Mouse (Mus musculus) brain, adult 2 months (tissue): ENCODE data around the gene Spon2.
A peak's percentile ranks its signal among the peaks of the same experiment; 100 is the strongest.

ENCODE experiments used
- DNase-seq: peaks from one replicate; pipeline ENCODE4 v3.0.0; 2011; ENCODE audit warnings: low read depth, low spot score

The Spon2 gene

DNA sequence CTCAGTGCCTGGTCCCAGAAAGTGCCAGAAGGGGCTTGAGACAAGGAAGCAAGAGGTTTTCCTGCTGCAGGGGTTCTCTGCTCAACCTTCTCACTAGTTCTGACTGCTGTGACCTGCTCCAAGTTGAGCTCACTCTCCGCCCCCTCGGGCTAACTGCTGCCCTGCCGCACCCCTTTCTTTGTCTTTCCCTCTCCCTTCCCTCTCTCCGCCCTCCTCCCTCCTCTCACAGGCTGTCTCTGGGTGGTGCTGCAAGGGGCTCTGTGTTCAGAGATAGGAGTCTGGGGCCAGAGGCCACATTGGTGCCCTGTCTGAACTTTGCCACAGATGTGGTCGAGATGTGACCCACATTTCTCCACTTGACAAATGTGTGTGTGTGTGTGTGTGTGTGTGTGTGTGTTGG lies at the start of gene Spon2:
Gene Spon2, minus strand, starts transcription at position 375 of the 400 bp plus-strand sequence.
- DNase-seq: no peak

- DNase-seq: peak; percentile 39
Observed at GRCm38 (mm10) chr5:33254416-33254815, 36.2 kb upstream of the Spon2 start.

- no peak for DNase-seq
Observed at GRCm38 (mm10) chr5:33248186-33248585, 29.9 kb upstream of the Spon2 start.

DNA sequence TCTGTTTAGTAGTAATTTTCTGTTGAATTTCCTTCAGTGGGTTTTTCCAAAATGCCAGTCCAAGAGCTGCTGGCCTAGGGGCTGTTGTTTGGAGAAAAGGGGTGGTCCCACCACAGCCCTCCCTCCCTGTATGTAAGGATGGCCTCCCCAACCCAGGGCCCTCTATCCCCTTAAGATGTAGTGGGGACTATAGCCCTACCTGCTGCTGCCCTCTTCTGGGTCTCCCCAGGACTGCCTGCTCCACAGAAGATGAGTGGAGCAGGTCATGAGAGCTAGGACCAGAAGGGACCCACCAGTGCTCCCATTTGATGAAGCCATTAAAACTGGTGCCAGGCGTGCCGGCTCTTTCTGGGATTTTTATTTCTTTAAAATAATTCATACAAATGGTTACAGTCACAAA lies 29.1 kb upstream of the Spon2 start:
- DNase-seq: no peak

GRCm38 (mm10) chr5:33245701-33246100 lies 27.4 kb upstream of the Spon2 start:
- peak; percentile 92 for DNase-seq

DNA sequence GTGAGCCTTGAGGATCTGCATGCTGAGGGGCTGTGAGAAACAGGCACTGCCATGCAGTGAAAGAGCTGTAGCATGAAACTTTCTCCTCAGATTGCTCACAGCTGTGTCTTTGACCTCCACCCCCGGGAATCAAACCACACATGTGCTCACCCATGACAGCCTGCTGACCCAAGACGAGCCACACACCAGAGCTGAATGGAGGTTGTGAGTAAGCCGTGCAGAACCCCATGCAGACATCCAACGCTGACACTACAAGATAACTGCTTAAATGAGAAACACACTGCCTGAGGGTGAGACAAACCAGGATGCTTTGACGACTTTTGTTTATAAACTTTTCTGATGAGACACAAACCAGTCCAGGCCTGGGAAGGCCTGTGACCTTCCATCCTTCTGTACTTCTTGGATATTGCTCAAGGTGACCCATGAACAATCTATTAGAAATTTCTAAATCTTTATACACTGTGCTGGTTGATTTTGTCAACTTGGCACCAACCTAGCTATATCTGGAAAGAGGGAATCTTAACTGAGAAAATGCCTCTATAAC lies 26.2 kb upstream of the Spon2 start:
- DNase-seq: no peak

GRCm38 (mm10) chr5:33239934-33240333 lies 21.7 kb upstream of the Spon2 start:
- peak; percentile 20 for DNase-seq

GRCm38 (mm10) chr5:33239111-33239714 lies 21.0 kb upstream of the Spon2 start:
- no peak for DNase-seq

DNA sequence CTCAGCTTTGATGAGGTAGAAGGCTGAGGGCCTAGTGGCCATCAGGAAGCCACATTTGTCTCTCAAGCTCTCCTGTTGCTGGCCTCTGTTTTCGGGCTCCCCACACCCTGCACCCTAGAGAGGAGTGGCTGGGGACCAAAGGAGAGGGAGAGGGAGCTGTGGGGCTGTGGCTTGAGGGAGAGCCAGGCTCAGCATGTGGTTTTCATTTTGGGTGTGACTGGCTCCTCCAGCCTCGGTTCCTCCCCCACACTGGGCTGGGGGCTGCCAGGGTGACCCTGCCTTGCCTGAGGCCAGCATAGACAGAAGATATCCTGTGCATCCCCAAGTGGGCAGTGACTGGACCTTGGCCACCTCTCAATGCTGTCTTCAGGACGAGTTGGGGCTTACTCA lies 20.0 kb upstream of the Spon2 start:
- DNase-seq: no peak

- DNase-seq: peak; percentile 42
Observed at GRCm38 (mm10) chr5:33237600-33238255, 19.5 kb upstream of the Spon2 start.

DNA sequence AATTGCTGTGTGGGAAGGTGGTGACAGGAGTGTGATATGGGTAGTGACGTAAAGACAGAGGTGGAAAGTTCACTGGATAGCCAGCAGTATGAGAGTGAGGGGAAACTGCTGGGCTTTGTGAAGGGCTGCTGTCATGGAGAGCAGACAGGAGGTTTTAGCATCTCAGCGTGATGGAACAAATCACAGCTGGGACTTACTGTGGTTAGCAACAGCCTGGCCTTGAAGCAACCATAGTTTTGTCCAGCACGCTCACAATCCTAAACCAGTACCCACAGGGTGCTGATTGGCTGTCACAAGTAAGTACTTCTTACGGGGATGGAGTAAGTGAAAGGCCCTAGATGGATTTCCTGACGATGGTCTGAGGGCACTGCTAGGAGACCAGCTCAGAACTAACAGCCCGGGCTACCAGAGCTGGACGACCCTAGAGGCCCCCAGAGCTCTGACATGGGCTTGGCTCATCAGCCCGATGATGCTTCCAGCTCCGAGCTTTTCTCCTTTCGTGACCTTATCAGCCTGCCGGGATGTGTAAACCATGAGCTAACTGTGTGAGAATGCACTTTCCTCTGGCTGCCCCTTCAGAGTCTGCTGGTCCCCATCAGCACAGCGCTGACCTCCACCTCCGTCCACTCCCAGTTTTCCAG lies 16.3 kb upstream of the Spon2 start:
- no peak for DNase-seq

DNA sequence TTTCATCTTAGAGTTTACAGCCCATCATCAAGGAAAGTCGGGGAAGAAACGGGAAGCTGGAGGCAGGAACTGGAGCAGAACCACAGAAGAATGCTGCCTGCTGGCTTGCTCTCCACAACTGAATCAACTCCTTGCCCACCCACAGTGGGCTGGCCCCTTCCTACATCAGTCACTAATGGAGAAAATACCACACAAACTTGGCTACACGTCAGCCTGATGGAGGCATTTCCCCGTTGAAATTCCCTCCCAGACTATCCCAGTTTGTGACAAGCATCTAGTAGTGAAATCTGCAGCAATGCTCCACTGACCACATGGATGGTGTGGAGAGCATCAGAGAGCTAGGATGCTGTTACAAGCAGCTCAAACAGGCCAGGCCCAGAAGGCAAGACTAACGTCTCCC lies 14.5 kb upstream of the Spon2 start:
- DNase-seq: no peak

DNA sequence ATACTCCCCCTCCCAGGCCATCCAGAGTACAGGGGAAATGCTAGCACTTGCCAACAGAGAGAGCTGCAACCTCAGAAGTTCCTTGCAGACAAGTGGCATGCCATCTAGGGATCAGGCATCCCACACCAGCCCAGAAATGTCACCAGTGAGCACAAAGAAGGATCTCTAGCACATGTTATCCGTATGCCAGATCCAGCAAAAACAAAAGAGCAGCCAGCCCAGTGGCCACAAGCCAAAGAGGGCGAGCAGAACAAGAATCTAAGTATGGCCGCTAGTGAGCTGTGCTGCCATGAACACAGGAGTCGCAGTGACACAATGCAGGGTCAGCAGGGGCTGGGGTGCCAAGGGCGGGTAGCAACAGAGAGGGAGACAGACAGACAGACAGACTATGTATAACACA lies 12.0 kb upstream of the Spon2 start:
- DNase-seq: peak; percentile 46

GRCm38 (mm10) chr5:33228428-33228827 lies 10.2 kb upstream of the Spon2 start:
- peak; percentile 85 for DNase-seq

- no peak for DNase-seq
Observed at GRCm38 (mm10) chr5:33225673-33226072, 7.4 kb upstream of the Spon2 start.

- no peak for DNase-seq
Observed at GRCm38 (mm10) chr5:33224491-33224890, 6.2 kb upstream of the Spon2 start.

DNA sequence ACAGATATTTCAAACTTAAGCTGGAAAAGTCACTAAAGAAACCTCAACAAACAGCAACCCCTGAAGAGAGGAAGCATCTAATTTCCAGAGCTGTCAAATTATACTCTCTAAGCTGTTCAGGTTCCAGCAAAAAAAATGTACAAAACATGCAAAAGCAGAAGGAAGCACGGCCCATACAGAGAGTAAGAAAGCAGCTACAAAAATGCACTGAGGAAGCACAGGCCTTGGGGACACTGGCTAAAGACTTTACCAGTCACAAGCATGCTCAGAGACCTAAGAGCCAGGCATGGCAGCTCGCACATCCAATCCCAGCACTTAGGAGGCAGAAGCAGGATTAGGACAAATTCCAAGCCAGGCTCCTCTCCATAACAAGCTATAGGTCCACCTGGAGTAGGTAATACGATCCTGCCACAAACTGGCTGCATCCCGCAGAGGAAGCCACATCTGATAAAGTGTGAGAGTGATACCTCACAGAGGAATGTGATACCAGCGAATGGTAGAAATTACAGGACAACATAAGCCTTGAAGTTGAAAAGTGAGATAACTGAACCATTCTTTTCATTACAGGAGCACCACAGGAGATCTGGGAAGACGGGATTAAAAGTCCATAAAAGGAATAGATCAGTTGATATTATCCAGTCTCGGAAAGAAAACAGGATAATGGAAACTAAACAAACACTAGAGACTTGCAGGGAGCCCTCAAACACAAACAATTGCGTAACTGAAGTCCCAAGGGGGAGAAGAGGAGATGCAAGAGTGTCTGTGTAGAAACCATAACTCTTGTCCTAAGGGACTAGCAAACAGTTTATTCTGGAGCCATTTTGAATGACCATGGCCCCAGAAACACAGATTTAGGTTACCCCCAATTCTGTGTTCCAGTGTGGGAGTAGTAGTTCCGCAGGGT lies 4.8 kb upstream of the Spon2 start:
- no peak for DNase-seq

DNA sequence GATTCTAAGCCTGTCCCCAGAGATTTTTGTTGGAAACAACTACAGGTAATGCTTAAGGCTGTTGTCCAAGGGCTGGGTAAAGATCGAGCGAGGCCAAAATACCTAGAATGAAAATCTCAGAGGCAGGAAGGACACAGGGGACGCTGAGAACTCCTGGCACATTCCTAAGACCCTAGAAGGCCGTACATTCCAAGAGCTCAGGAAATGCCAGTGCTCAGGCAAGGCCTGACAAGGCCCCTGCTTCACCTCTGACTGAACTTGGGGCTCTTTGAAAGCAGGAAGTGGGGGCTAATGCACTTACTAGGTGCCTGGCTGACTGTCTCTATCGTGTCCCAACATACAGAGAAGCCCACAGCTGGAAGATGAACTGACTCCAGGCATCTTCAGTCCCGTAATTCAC lies 4.1 kb upstream of the Spon2 start:
- DNase-seq: no peak

DNA sequence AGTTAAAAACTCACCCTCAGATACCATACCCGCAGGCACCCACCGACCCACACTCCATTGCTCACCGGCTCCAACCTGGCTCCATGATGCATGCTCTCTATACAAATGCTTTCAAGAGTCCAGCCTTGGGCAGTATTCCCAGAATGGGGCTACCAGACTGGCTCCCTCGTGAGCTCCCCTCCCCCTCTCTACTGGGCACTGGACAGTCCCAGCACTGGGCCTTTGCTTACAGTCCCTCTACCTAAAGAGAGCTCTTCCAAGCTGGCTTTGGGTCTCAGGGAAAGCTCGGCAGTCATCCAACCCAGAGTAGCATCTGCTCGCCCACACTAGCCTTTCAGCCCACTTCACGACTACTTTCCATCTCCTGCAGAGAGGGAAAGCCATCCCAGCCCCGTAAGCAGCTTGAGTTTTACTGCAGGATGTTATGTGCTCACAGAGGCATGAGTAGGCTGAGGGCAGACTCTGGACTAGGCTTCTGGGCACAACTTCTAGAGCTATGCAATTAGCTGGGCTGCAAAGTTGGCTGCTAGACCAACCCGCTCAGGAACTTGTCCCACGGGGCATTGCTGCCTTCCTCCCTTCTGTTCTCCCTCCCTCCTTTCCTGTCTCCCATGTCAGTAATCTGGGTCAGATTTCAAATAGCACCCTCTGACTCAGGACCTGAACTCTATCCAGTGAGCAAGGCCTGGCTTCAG lies 2.2 kb upstream of the Spon2 start:
- peak; percentile 86 for DNase-seq

GRCm38 (mm10) chr5:33219831-33220230 lies 1.6 kb upstream of the Spon2 start:
- DNase-seq: no peak

DNA sequence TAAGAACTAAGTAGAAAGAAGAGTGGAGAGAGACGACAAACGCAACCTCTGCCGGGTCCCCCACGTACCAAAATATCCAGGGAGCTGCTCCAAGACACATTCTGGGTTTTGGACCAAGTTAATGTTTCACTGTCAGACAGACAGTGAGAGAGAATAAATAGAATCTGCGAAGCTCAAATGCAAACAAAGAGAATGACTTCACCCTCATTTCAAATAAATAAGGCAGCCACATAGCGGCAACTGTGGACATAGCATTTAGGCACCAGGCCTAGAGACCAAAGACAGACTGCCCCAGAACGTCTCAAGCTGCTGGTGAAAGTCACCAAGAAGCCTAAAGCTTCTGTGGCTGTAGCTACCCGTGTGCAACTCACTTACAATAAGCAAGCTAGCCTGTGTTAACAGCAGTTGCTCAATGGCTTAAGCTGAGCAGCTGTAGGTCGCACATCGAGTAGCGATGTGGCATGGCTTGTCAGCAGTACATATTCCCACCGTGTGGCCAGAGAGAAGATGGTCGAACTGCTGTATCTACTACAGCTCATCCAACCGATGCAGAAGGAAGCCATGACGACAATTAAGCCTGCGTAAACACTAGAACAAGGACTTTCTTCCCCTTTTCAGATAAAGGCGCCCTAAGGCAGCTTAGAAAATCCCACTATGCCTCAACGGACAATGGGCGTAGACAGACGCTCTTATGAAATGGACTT lies 643 bp upstream of the Spon2 start:
- DNase-seq: peak; percentile 24
